ENCODE assay signal across 26 mouse cellular contexts in genomic region chr11:88688644-88689043, GRCm38 (mm10). TPM values are rescaled to one million over a fixed set of nuclear protein-coding genes. Genes with fewer than 3 reads are reported as not detected.
DNase-seq lines count a peak whose midpoint lies in the region; ATAC-seq and TF ChIP-seq lines count a peak whose summit lies in the region.
"Had no signal": no experiment of that assay in that cellular context is flagged by ENCODE, and none has a peak within 500 bp of the region (broad histone marks: within the 10 kb centered on the region; RNA-seq: fewer than 3 reads in every experiment).

No protein-coding gene starts in this region.

- 93% methylated on average over 8 of the region's 8 CpGs for WGBS in hindbrain, embryonic 13.5 days
- WGBS in hindbrain, embryonic 11.5 days = 93% methylated on average over 8 of the region's 8 CpGs
- 83% methylated on average over 8 of the region's 8 CpGs for WGBS in liver, embryonic 13.5 days (ENCODE audit: insufficient replicate concordance)
- WGBS in liver, embryonic 12.5 days (ENCODE audit: insufficient replicate concordance) = 84% methylated on average over 8 of the region's 8 CpGs
- WGBS in limb, embryonic 10.5 days = 92% methylated on average over 8 of the region's 8 CpGs

- no peak for TF ChIP-seq CTCF in ES-Bruce4 (IDR thresholded peaks at IDR 0.05; ENCODE audit: low read depth, low read length)

- no peak for DNase-seq in hindbrain, embryonic 11.5 days (ENCODE audit: low spot score)
- no peak for DNase-seq in liver, embryonic 13.5 days
- DNase-seq in limb, embryonic 10.5 days (ENCODE audit: low spot score) = no peak
- DNase-seq in neural tube, embryonic 10.5 days (ENCODE audit: extremely low spot score, low spot score) = no peak
- DNase-seq: adrenal gland, postnatal 14 days; cerebellum, adult 8-10 months; cerebellum, postnatal 36 days; gastrocnemius, postnatal 10 days; heart, adult 11 months; heart, postnatal 14 days; lung, adult 2 months; lung, postnatal 14 days; right cerebral cortex, adult 18-20 months; thymus, postnatal 25 days had no signal

- peak; percentile 69; the same call in 1 of the 2 replicates for TF ChIP-seq EP300 in ES-Bruce4 (IDR thresholded peaks at IDR 0.05; ENCODE audit: insufficient read depth, low read depth, low read length)

- no peaks in the 10 kb centered on the region for H3K27me3 ChIP-seq in hindbrain, embryonic 13.5 days
- no peaks in the 10 kb centered on the region for H3K27me3 ChIP-seq in hindbrain, embryonic 11.5 days (ENCODE audit: control insufficient read depth, insufficient read depth, low read length)
- no peaks in the 10 kb centered on the region for H3K27me3 ChIP-seq in liver, embryonic 13.5 days
- no peaks in the 10 kb centered on the region for H3K27me3 ChIP-seq in liver, embryonic 12.5 days (replicated peaks)
- H3K27me3 ChIP-seq in ES-Bruce4 (ENCODE audit: control insufficient read depth, insufficient read depth, low read length, poor library complexity, severe bottlenecking) = no peaks in the 10 kb centered on the region
- H3K27me3 ChIP-seq in limb, embryonic 10.5 days (ENCODE audit: low read depth, poor library complexity, severe bottlenecking) = no peaks in the 10 kb centered on the region
- H3K27me3 ChIP-seq: CH12.LX; embryonic facial prominence, embryonic 15.5 days; heart, embryonic 13.5 days; hindbrain, embryonic 15.5 days; intestine, embryonic 15.5 days; limb, embryonic 12.5 days; neural tube, embryonic 15.5 days; stomach, embryonic 15.5 days had no signal

- H3K27ac ChIP-seq in hindbrain, embryonic 13.5 days = peak overlapping the region; percentile 64; the same call in 1 of the 2 replicates
- no peak overlapping the region; the same call in 1 of the 2 replicates for H3K27ac ChIP-seq in hindbrain, embryonic 11.5 days (ENCODE audit: low read depth, low read length)
- H3K27ac ChIP-seq in liver, embryonic 13.5 days = peak overlapping the region; percentile 9; the same call in 1 of the 2 replicates
- no peak overlapping the region for H3K27ac ChIP-seq in liver, embryonic 12.5 days
- peak overlapping the region; percentile 99 for H3K27ac ChIP-seq in ES-Bruce4 (ENCODE audit: insufficient read depth, low read length)
- H3K27ac ChIP-seq in limb, embryonic 10.5 days = peak overlapping the region; percentile 82
- H3K27ac ChIP-seq: embryonic facial prominence, embryonic 15.5 days; intestine, embryonic 15.5 days; neural tube, embryonic 15.5 days had no signal

- H3K9me3 ChIP-seq in hindbrain, embryonic 13.5 days = no peaks in the 10 kb centered on the region
- no peaks in the 10 kb centered on the region for H3K9me3 ChIP-seq in hindbrain, embryonic 11.5 days (ENCODE audit: control insufficient read depth, low read length)
- no peaks in the 10 kb centered on the region for H3K9me3 ChIP-seq in liver, embryonic 13.5 days (replicated peaks)
- no peaks in the 10 kb centered on the region for H3K9me3 ChIP-seq in liver, embryonic 12.5 days (replicated peaks)
- no peaks in the 10 kb centered on the region for H3K9me3 ChIP-seq in ES-Bruce4 (replicated peaks; ENCODE audit: control insufficient read depth, insufficient read depth, low read length, poor library complexity, severe bottlenecking)
- no peaks in the 10 kb centered on the region for H3K9me3 ChIP-seq in limb, embryonic 10.5 days (replicated peaks)
- H3K9me3 ChIP-seq: embryonic facial prominence, embryonic 15.5 days; heart, embryonic 13.5 days; hindbrain, embryonic 15.5 days; intestine, embryonic 15.5 days; limb, embryonic 12.5 days; neural tube, embryonic 15.5 days; stomach, embryonic 15.5 days had no signal

- no peak for ATAC-seq in hindbrain, embryonic 13.5 days (ENCODE audit: low FRiP score)
- ATAC-seq in hindbrain, embryonic 11.5 days (ENCODE audit: low FRiP score) = no peak
- ATAC-seq in liver, embryonic 13.5 days (ENCODE audit: low read depth) = peak; percentile 31; the same call in 1 of the 2 replicates
- no peak for ATAC-seq in liver, embryonic 12.5 days
- ATAC-seq: forebrain, embryonic 16.5 days; intestine, embryonic 15.5 days had no signal

- H3K36me3 ChIP-seq in hindbrain, embryonic 13.5 days = peaks cover 33% of the 10 kb centered on the region
- no peaks in the 10 kb centered on the region for H3K36me3 ChIP-seq in hindbrain, embryonic 11.5 days (ENCODE audit: control insufficient read depth, insufficient read depth, low read length)
- peaks cover 13% of the 10 kb centered on the region for H3K36me3 ChIP-seq in liver, embryonic 13.5 days
- H3K36me3 ChIP-seq in liver, embryonic 12.5 days = peaks cover 25% of the 10 kb centered on the region; the same call in 1 of the 2 replicates
- H3K36me3 ChIP-seq in ES-Bruce4 (ENCODE audit: control insufficient read depth, insufficient read depth, low read length, poor library complexity, severe bottlenecking) = 0 out of 2 replicates have a peak, but pooled peaks cover 6% of the 10 kb centered on the region
- peaks cover 58% of the 10 kb centered on the region for H3K36me3 ChIP-seq in limb, embryonic 10.5 days
- H3K36me3 ChIP-seq: embryonic facial prominence, embryonic 15.5 days; intestine, embryonic 15.5 days; neural tube, embryonic 15.5 days had no signal

- no peak overlapping the region for H3K4me2 ChIP-seq in hindbrain, embryonic 13.5 days
- H3K4me2 ChIP-seq in hindbrain, embryonic 11.5 days (replicated peaks; ENCODE audit: low read depth, low read length) = no peak overlapping the region
- H3K4me2 ChIP-seq in liver, embryonic 13.5 days = no peak overlapping the region
- H3K4me2 ChIP-seq in liver, embryonic 12.5 days = no peak overlapping the region
- H3K4me2 ChIP-seq: embryonic facial prominence, embryonic 15.5 days; heart, embryonic 13.5 days; hindbrain, embryonic 15.5 days; intestine, embryonic 15.5 days; limb, embryonic 12.5 days; neural tube, embryonic 15.5 days; stomach, embryonic 15.5 days had no signal

- TF ChIP-seq POLR2A in ES-Bruce4 (IDR thresholded peaks at IDR 0.05; ENCODE audit: insufficient read depth, low read length) = no peak

- H3K4me1 ChIP-seq in hindbrain, embryonic 13.5 days (replicated peaks) = peaks cover 91% of the 10 kb centered on the region
- peaks cover 27% of the 10 kb centered on the region for H3K4me1 ChIP-seq in hindbrain, embryonic 11.5 days (replicated peaks; ENCODE audit: control insufficient read depth, insufficient read depth, low read length)
- H3K4me1 ChIP-seq in liver, embryonic 13.5 days (replicated peaks) = peaks cover 55% of the 10 kb centered on the region
- peaks cover 44% of the 10 kb centered on the region for H3K4me1 ChIP-seq in liver, embryonic 12.5 days
- H3K4me1 ChIP-seq in ES-Bruce4 (ENCODE audit: control insufficient read depth, insufficient read depth, low read length) = peaks cover 14% of the 10 kb centered on the region
- peaks cover 97% of the 10 kb centered on the region for H3K4me1 ChIP-seq in limb, embryonic 10.5 days

- no peak overlapping the region for H3K9ac ChIP-seq in hindbrain, embryonic 13.5 days
- no peak overlapping the region for H3K9ac ChIP-seq in hindbrain, embryonic 11.5 days (ENCODE audit: low read depth, low read length)
- no peak overlapping the region for H3K9ac ChIP-seq in liver, embryonic 13.5 days
- no peak overlapping the region for H3K9ac ChIP-seq in liver, embryonic 12.5 days
- H3K9ac ChIP-seq in ES-Bruce4 (ENCODE audit: low read depth, poor library complexity, severe bottlenecking) = peak overlapping the region; percentile 60
- H3K9ac ChIP-seq: embryonic facial prominence, embryonic 15.5 days; heart, embryonic 13.5 days; hindbrain, embryonic 15.5 days; intestine, embryonic 15.5 days; limb, embryonic 12.5 days; neural tube, embryonic 15.5 days; stomach, embryonic 15.5 days had no signal

- no peak overlapping the region for H3K4me3 ChIP-seq in hindbrain, embryonic 13.5 days
- no peak overlapping the region for H3K4me3 ChIP-seq in hindbrain, embryonic 11.5 days (ENCODE audit: low read depth, low read length)
- no peak overlapping the region for H3K4me3 ChIP-seq in liver, embryonic 13.5 days (replicated peaks)
- H3K4me3 ChIP-seq in liver, embryonic 12.5 days = no peak overlapping the region
- 0 out of 2 replicates have a peak overlapping the region, but pooled peaks have one; percentile 4 for H3K4me3 ChIP-seq in ES-Bruce4 (ENCODE audit: low read depth, low read length)
- H3K4me3 ChIP-seq in limb, embryonic 10.5 days = 0 out of 2 replicates have a peak overlapping the region, but pooled peaks have one; percentile 22
- H3K4me3 ChIP-seq: embryonic facial prominence, embryonic 15.5 days; heart, embryonic 13.5 days; hindbrain, embryonic 15.5 days; intestine, embryonic 15.5 days; limb, embryonic 12.5 days; neural tube, embryonic 15.5 days; stomach, embryonic 15.5 days had no signal

RNA-seq across cellular contexts. Expression of gene Msi2, which starts 29.7 kb away (rescaled TPM):
- 36.6 and 41.0 TPM in 2 replicates for polyA plus RNA-seq in hindbrain, embryonic 13.5 days (2015; fragmentation: Nextera tagmentation; extraction: Ambion mirVana)
- polyA plus RNA-seq in hindbrain, embryonic 11.5 days (2014; fragmentation: Nextera tagmentation; extraction: Ambion mirVana) = 26.7 and 40.1 TPM in 2 replicates
- 3.9 TPM in 2 replicates for polyA plus RNA-seq in liver, embryonic 13.5 days (2015; fragmentation: Nextera tagmentation; extraction: Ambion mirVana)
- 5.0 and 5.2 TPM in 2 replicates for polyA plus RNA-seq in liver, embryonic 12.5 days (2016; fragmentation: Nextera tagmentation; extraction: Ambion mirVana)
- polyA plus RNA-seq in ES-Bruce4 (2011; ENCODE audit: insufficient read depth, insufficient read length, low read depth, missing spikeins) = 110 and 111 TPM in 2 replicates
- 16.8 and 18.1 TPM in 2 replicates for polyA plus RNA-seq in limb, embryonic 10.5 days (2016; fragmentation: Nextera tagmentation; extraction: Ambion mirVana)

Comparison
In these comparisons a context has a peak if more than half of its experiments do, and no peak if none do; other contexts are left out.
1. H3K27ac ChIP-seq: peak in hindbrain, embryonic 13.5 days (single experiment), liver, embryonic 13.5 days (single experiment), ES-Bruce4 (single experiment) and limb, embryonic 10.5 days (single experiment); none in hindbrain, embryonic 11.5 days (single experiment) and liver, embryonic 12.5 days (single experiment).
2. H3K4me3 ChIP-seq: peak in ES-Bruce4 (single experiment) and limb, embryonic 10.5 days (single experiment); none in hindbrain, embryonic 13.5 days (single experiment), hindbrain, embryonic 11.5 days (single experiment), liver, embryonic 13.5 days (single experiment) and liver, embryonic 12.5 days (single experiment).